Mouse (Mus musculus) lung, postnatal 0 days (tissue): ENCODE measurements around the gene Dnttip1. TPM values are rescaled to one million over a fixed set of nuclear protein-coding genes. Genes with fewer than 3 reads are reported as not detected.

ENCODE experiments used
- ATAC-seq: fragments of 200-750 bp; cut with Nextera tagmentation; 2 replicates; pipeline ENCODE4 v1.8.0; 2017; ENCODE audit warnings: moderate library complexity
- DNase-seq: peaks from one replicate; pipeline ENCODE4 v3.0.0-alpha.2; 2016; ENCODE audit warnings: low spot score
- H3K27ac ChIP-seq: fragments of 300-500 bp; sonication (generic); 2 replicates; pipeline ENCODE4 v1.5.1; 2014; ENCODE audit warnings: antibody characterized with exemption, mild to moderate bottlenecking, low read length, mixed read lengths
- H3K27me3 ChIP-seq: fragments of 300-500 bp; sonication (generic); replicated peaks from 2 replicates; pipeline ENCODE4 v1.6.1; 2014; ENCODE audit warnings: low read length, mixed read lengths; ENCODE audit not compliant: insufficient read depth
- H3K36me3 ChIP-seq: fragments of 300-500 bp; sonication (generic); 2 replicates; pipeline ENCODE4 v1.6.1; 2014; ENCODE audit warnings: low read length, mixed read lengths; ENCODE audit not compliant: insufficient read depth
- H3K4me1 ChIP-seq: fragments of 300-500 bp; sonication (generic); 2 replicates; pipeline ENCODE4 v1.6.1; 2014; ENCODE audit warnings: antibody characterized with exemption, low read depth, low read length, mixed read lengths; ENCODE audit not compliant: insufficient read depth
- H3K4me2 ChIP-seq: fragments of 300-500 bp; sonication (generic); replicated peaks from 2 replicates; pipeline ENCODE4 v1.6.1; 2014; ENCODE audit warnings: low read depth, mild to moderate bottlenecking, low read length, moderate library complexity, mixed read lengths
- H3K4me3 ChIP-seq: fragments of 300-500 bp; sonication (generic); 2 replicates; pipeline ENCODE4 v1.5.1; 2014; ENCODE audit warnings: low read depth, low read length
- H3K9ac ChIP-seq: fragments of 300-500 bp; sonication (generic); replicated peaks from 2 replicates; pipeline ENCODE4 v1.6.1; 2014; ENCODE audit warnings: low read depth, mild to moderate bottlenecking
- H3K9me3 ChIP-seq: fragments of 300-500 bp; sonication (generic); 2 replicates; pipeline ENCODE4 v1.6.1; 2016; ENCODE audit warnings: low read length, mixed read lengths
- CTCF ChIP-seq: IDR thresholded peaks from 2 replicates; pipeline ENCODE4 v1.5.1; 2016; ENCODE audit warnings: antibody characterized with exemption, mild to moderate bottlenecking
- EP300 ChIP-seq: IDR thresholded peaks from 2 replicates; pipeline ENCODE4 v1.6.1; 2016; ENCODE audit warnings: antibody characterized with exemption, mild to moderate bottlenecking, control low read depth
- WGBS: fragments of 180-500 bp; shearing (Covaris S2); extraction: QIAGEN DNeasy Blood & Tissue Kit; methylation state at CpG from one replicate; pipeline ENCODE4 v1.1.7; 2014; 5-methylcytosine and 5-hydroxymethylcytosine counted together
- polyA plus RNA-seq: library from polyadenylated mRNA; unstranded; fragments of >200 nt; fragmentation: Nextera tagmentation; extraction: Ambion mirVana; gene quantifications from 2 replicates; pipeline ENCODE4 v1.2.1, GENCODE M21; 2015

The Dnttip1 gene
- polyA plus RNA-seq, 1 experiment from 2014 or later = 47.1 TPM

DNA sequence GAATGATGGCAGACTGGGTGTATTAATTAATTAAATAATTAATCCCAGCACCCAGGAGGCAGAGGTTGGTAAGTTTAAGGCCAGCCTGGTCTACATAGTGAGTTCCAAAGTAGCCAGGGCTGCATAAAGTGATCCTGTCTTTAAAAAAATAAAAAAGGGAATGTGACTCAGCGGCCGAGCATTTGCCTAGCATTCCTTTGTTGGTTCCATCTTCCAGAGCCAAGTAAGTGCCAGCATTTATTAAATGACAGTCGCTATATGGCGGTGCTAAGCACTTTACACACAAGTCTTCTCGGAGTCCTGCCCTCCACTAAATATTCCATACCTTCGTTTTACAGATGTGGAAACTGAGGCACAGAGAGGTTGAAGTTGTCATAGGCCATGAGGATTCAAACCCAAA lies 30.3 kb downstream of the Dnttip1 start:
- DNase-seq (no peak), ATAC-seq (no peak)
- Histone ChIP-seq H3K9me3 (no peaks in the 10 kb centered on the region), H3K4me3 (no peak overlapping the region), H3K9ac (no peak overlapping the region), H3K27ac (no peak overlapping the region), H3K4me1 (no peaks in the 10 kb centered on the region), H3K27me3 (no peaks in the 10 kb centered on the region), H3K36me3 (no peaks in the 10 kb centered on the region), H3K4me2 (no peak overlapping the region)
- TF ChIP-seq EP300 = no peak
- 69% methylated on average over 6 of the region's 6 CpGs for WGBS

DNA sequence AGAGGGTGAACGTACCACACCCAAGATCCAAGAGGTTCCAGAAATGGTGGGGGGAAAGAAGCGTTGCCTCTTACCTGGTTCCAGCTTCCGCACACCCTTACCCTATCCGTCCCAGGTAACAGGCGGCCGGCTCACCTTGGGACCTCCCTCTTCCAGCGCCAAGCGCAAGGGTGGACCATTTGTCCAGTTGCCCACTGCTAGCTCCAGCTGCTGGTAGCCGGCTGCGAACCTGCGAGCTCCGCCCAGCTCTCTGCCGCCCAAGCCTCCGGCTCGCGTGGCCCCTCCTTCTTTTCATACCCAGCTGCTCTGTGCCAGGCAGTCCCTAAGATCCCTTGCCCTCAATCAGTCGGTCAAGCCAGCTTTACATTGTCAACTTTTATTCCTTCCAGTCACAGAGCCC lies 31.0 kb downstream of the Dnttip1 start:
- WGBS = 67% methylated on average over 17 of the region's 17 CpGs
- DNase-seq = no peak
- H3K4me2 ChIP-seq = no peak overlapping the region
- H3K36me3 ChIP-seq = no peaks in the 10 kb centered on the region
- ATAC-seq = no peak
- TF ChIP-seq EP300 (no peak), CTCF (no peak)
- H3K4me3 ChIP-seq = no peak overlapping the region
- no peak overlapping the region for H3K27ac ChIP-seq
- no peaks in the 10 kb centered on the region for H3K27me3 ChIP-seq
- H3K9ac ChIP-seq = no peak overlapping the region
- H3K4me1 ChIP-seq = no peaks in the 10 kb centered on the region
- H3K9me3 ChIP-seq = no peaks in the 10 kb centered on the region

- Histone ChIP-seq H3K4me1 (no peaks in the 10 kb centered on the region), H3K4me2 (no peak overlapping the region), H3K9ac (no peak overlapping the region), H3K27me3 (no peaks in the 10 kb centered on the region), H3K4me3 (no peak overlapping the region), H3K9me3 (no peaks in the 10 kb centered on the region), H3K27ac (no peak overlapping the region), H3K36me3 (no peaks in the 10 kb centered on the region)
- ATAC-seq = no peak
- DNase-seq = no peak
- TF ChIP-seq CTCF = no peak
- WGBS = 78% methylated on average over 30 of the region's 30 CpGs
These were observed 31.6 kb downstream of the Dnttip1 start for GRCm38 (mm10) chr2:164777246-164778014.

GRCm38 (mm10) chr2:164778015-164778287 lies 32.2 kb downstream of the Dnttip1 start:
- WGBS = 87% methylated on average over 11 of the region's 11 CpGs
- H3K36me3 ChIP-seq = no peaks in the 10 kb centered on the region
- DNase-seq (no peak), ATAC-seq (no peak)
- TF ChIP-seq CTCF = no peak
- H3K27ac ChIP-seq = no peak overlapping the region
- H3K4me3 ChIP-seq = no peak overlapping the region
- no peak overlapping the region for H3K9ac ChIP-seq
- H3K9me3 ChIP-seq = no peaks in the 10 kb centered on the region
- H3K27me3 ChIP-seq = no peaks in the 10 kb centered on the region
- H3K4me1 ChIP-seq = no peaks in the 10 kb centered on the region
- H3K4me2 ChIP-seq = no peak overlapping the region

DNA sequence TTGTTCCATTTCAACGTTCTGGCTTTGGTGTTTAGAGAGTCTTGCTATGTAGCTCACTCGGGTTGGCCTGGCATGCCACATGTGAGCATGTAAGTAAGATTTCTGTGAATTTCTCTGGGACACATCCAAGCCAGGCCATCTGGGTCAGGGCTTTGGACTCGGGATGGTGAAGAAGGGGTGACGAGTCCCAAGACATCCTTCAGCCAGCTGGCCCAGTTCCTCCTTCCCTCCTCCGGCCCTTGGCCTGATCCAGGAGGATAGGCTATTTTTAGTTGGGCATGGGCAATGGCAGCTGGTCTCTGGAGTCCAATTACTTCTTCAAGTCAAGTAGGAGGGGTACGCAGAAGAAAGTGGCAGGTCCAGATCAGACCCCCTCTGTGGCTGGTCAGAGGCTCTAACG lies 33.0 kb downstream of the Dnttip1 start:
- H3K27ac ChIP-seq = no peak overlapping the region
- ATAC-seq = no peak
- H3K9ac ChIP-seq = no peak overlapping the region
- H3K4me2 ChIP-seq = no peak overlapping the region
- no peaks in the 10 kb centered on the region for H3K36me3 ChIP-seq
- 59% methylated on average over 7 of the region's 7 CpGs for WGBS
- H3K4me1 ChIP-seq = no peaks in the 10 kb centered on the region
- H3K4me3 ChIP-seq = no peak overlapping the region
- TF ChIP-seq EP300 (no peak), CTCF (no peak)
- no peak for DNase-seq
- H3K27me3 ChIP-seq = no peaks in the 10 kb centered on the region
- H3K9me3 ChIP-seq = no peaks in the 10 kb centered on the region

- no peaks in the 10 kb centered on the region for H3K27me3 ChIP-seq
- H3K4me2 ChIP-seq = no peak within 1 kb of the TSS
- no peaks in the 10 kb centered on the region for H3K9me3 ChIP-seq
- H3K27ac ChIP-seq = no peak within 1 kb of the TSS
- no peaks in the 10 kb centered on the region for H3K4me1 ChIP-seq
- H3K9ac ChIP-seq = no peak within 1 kb of the TSS
- H3K36me3 ChIP-seq = no peaks in the 10 kb centered on the region
- no peak within 1 kb of the TSS for H3K4me3 ChIP-seq
- WGBS = 65% methylated on average over 8 of the region's 8 CpGs
- ATAC-seq (no peak), DNase-seq (no peak)
- TF ChIP-seq CTCF (no peak), EP300 (no peak)
These were observed 33.8 kb downstream of the Dnttip1 start, which contains the start of gene Tnnc2 for GRCm38 (mm10) chr2:164779481-164780086. Tnnc2 (minus strand) TSS chr2:164779967.
